Mouse (Mus musculus) CH12.LX (cell line): ENCODE measurements at regions not wholly inside any gene's neighbourhood (a gene's known extent, or its start where the extent isn't known, plus 50 kb on each side); places are given as distances from the start of the nearest gene placed in this dataset.

ENCODE experiments used
- DNase-seq: peaks from one replicate; pipeline ENCODE4 v3.0.0-alpha.2; 2013; ENCODE audit errors: extremely low read depth
- H3K27ac ChIP-seq: 2 replicates; pipeline ENCODE4 v1.5.1; 2012; ENCODE audit warnings: low read depth, mild to moderate bottlenecking, control low read depth, moderate library complexity; ENCODE audit not compliant: insufficient read depth
- H3K27me3 ChIP-seq: replicated peaks from 2 replicates; pipeline ENCODE3; 2012; ENCODE audit warnings: inconsistent platforms
- H3K36me3 ChIP-seq, 2 experiments: replicated peaks in 1 of 2; 2 replicates each; pipeline versions ENCODE3 to v1.6.1; 2012; ENCODE audit warnings: inconsistent platforms in 1 of 2, low read length in 1 of 2, mild to moderate bottlenecking in 1 of 2, mixed read lengths in 1 of 2, moderate library complexity in 1 of 2; ENCODE audit not compliant: control insufficient read depth in 1 of 2, insufficient read depth in 1 of 2
- H3K4me1 ChIP-seq, 2 experiments: 2 replicates each; pipeline ENCODE4 v1.6.1; 2012; ENCODE audit warnings: inconsistent platforms in 1 of 2, moderate library complexity in 1 of 2; ENCODE audit not compliant: insufficient read depth in 2 of 2, control insufficient read depth in 1 of 2
- H3K4me2 ChIP-seq: 2 replicates; pipeline ENCODE4 v1.6.1; 2012; ENCODE audit warnings: low read depth, mild to moderate bottlenecking, control low read depth; ENCODE audit not compliant: poor library complexity, insufficient read depth, severe bottlenecking
- H3K4me3 ChIP-seq, 3 experiments: fragments of 150-350 bp in 1 of 3; sonication (generic) in 1 of 3; replicated peaks in 1 of 3; 2 replicates each; pipeline versions ENCODE3 to v1.5.1; 2011 to 2012; ENCODE audit warnings: low read depth in 2 of 3, low read length in 2 of 3, mild to moderate bottlenecking in 2 of 3, moderate library complexity in 2 of 3, control low read depth in 1 of 3, improper control_type of control experiment in 1 of 3, inconsistent platforms in 1 of 3, mixed read lengths in 1 of 3; ENCODE audit not compliant: poor library complexity in 1 of 3
- H3K79me2 ChIP-seq: replicated peaks from 2 replicates; pipeline ENCODE4 v1.6.1; 2012; ENCODE audit warnings: mild to moderate bottlenecking, moderate library complexity; ENCODE audit not compliant: control insufficient read depth, poor library complexity, insufficient read depth, severe bottlenecking; ENCODE audit errors: extremely low read depth
- H3K9ac ChIP-seq: 2 replicates; pipeline ENCODE4 v1.6.1; 2012; ENCODE audit warnings: low read depth, mild to moderate bottlenecking, control low read depth, moderate library complexity; ENCODE audit not compliant: insufficient read depth
- H3K9me3 ChIP-seq: replicated peaks from 2 replicates; pipeline ENCODE3; 2012; ENCODE audit warnings: low read length, inconsistent platforms, mixed read lengths
- CHD1 ChIP-seq: IDR thresholded peaks from 2 replicates; pipeline ENCODE4 v1.6.1; 2012; ENCODE audit warnings: low read depth, low read length, improper control_type of control experiment, inconsistent platforms
- E2F4 ChIP-seq: IDR thresholded peaks from 2 replicates; pipeline ENCODE4 v1.6.1; 2011; ENCODE audit warnings: low read depth, low read length, improper control_type of control experiment; ENCODE audit not compliant: insufficient replicate concordance
- GABPA ChIP-seq: IDR thresholded peaks from 2 replicates; pipeline ENCODE4 v1.6.1; 2012; ENCODE audit warnings: low read depth, low read length, improper control_type of control experiment, inconsistent platforms; ENCODE audit not compliant: insufficient replicate concordance
- HCFC1 ChIP-seq: IDR thresholded peaks from 2 replicates; pipeline ENCODE4 v1.6.1; 2012; ENCODE audit warnings: low read depth, mild to moderate bottlenecking, inconsistent platforms, low read length, improper control_type of control experiment
- IRF4 ChIP-seq: IDR thresholded peaks from 2 replicates; pipeline ENCODE4 v1.6.1; 2014; ENCODE audit warnings: low read depth, mild to moderate bottlenecking, inconsistent platforms, low read length, improper control_type of control experiment
- MAFK ChIP-seq: IDR thresholded peaks from 2 replicates; pipeline ENCODE4 v1.6.1; 2011; ENCODE audit warnings: low read length, improper control_type of control experiment; ENCODE audit not compliant: insufficient replicate concordance
- MAX ChIP-seq: IDR thresholded peaks from 2 replicates; pipeline ENCODE4 v1.6.1; 2011; ENCODE audit warnings: low read length, improper control_type of control experiment
- MEF2A ChIP-seq: IDR thresholded peaks from 2 replicates; pipeline ENCODE4 v1.6.1; 2014; ENCODE audit warnings: low read depth, mild to moderate bottlenecking, inconsistent platforms, low read length, improper control_type of control experiment, borderline replicate concordance
- NELFE ChIP-seq: IDR thresholded peaks from 2 replicates; pipeline ENCODE4 v1.6.1; 2011; ENCODE audit warnings: low read depth, low read length, improper control_type of control experiment
- RCOR1 ChIP-seq: conservative IDR thresholded peaks from 2 replicates; pipeline ENCODE4 v1.6.1; 2012; ENCODE audit warnings: low read depth, mild to moderate bottlenecking, inconsistent platforms, low read length, improper control_type of control experiment
- SMC3 ChIP-seq: IDR thresholded peaks from 2 replicates; pipeline ENCODE4 v1.6.1; 2011; ENCODE audit warnings: low read depth, low read length, improper control_type of control experiment
- USF1 ChIP-seq: IDR thresholded peaks from 2 replicates; pipeline ENCODE4 v1.6.1; 2014; ENCODE audit warnings: low read depth, mild to moderate bottlenecking, inconsistent platforms, low read length, improper control_type of control experiment
- dilution Hi-C: fragments of 300-500 bp; cut with MboI; formaldehyde crosslinking; loops from 2 replicates; pipeline ENCODE4 v1.14.3; 2020; ENCODE audit warnings: low sequenced_read_pairs; ENCODE audit not compliant: extremely low pct_unique_long_range_greater_than_20kb, extremely low pct_ligation_motif_present
- in situ Hi-C: fragments of 300-500 bp; cut with MboI; formaldehyde crosslinking; loops from 3 replicates; pipeline ENCODE4 v1.14.3; 2019; ENCODE audit warnings: low sequenced_read_pairs, low pct_ligation_motif_present, low pct_unique_long_range_greater_than_20kb, mixed read lengths

GRCm38 (mm10) chr6:14018928-14019327 is 147.6 kb upstream of the 2610001J05Rik start:
- Histone ChIP-seq H3K79me2 (no peaks in the 10 kb centered on the region), H3K9ac (no peak overlapping the region), H3K36me3 (no peaks in the 10 kb centered on the region), H3K4me2 (no peak overlapping the region), H3K27me3 (no peaks in the 10 kb centered on the region), H3K9me3 (no peaks in the 10 kb centered on the region), H3K4me3 (no peak overlapping the region), H3K27ac (no peak overlapping the region), H3K4me1 (no peaks in the 10 kb centered on the region)
- dilution Hi-C loops: no loop called here
- no peak for DNase-seq
- in situ Hi-C loops: no loop called here
- no peak for TF ChIP-seq NELFE
- no peak for TF ChIP-seq USF1
- no peak for TF ChIP-seq SMC3
- no peak for TF ChIP-seq HCFC1
- TF ChIP-seq GABPA: no peak
- no peak for TF ChIP-seq MAX
- TF ChIP-seq E2F4: no peak
- no peak for TF ChIP-seq CHD1
- no peak for TF ChIP-seq RCOR1

GRCm38 (mm10) chr6:13982606-13983389 is 111.5 kb upstream of the 2610001J05Rik start:
- no peak overlapping the region for H3K9ac ChIP-seq
- dilution Hi-C loops: no loop called here
- no peak overlapping the region for H3K4me3 ChIP-seq
- no peaks in the 10 kb centered on the region for H3K27me3 ChIP-seq
- no peak for DNase-seq
- peak overlapping the region; percentile 67 for H3K4me2 ChIP-seq
- no peaks in the 10 kb centered on the region for H3K36me3 ChIP-seq
- H3K79me2 ChIP-seq: no peaks in the 10 kb centered on the region
- H3K27ac ChIP-seq: no peak overlapping the region
- TF ChIP-seq MEF2A (no peak), E2F4 (no peak), IRF4 (no peak), MAFK (no peak)
- no peaks in the 10 kb centered on the region for H3K4me1 ChIP-seq
- H3K9me3 ChIP-seq: no peaks in the 10 kb centered on the region
- in situ Hi-C loops: no loop called here
